Mouse (Mus musculus) E14TG2a.4 (cell line): ENCODE data around the gene Serac1.

Source experiments
- CTCF ChIP-seq: conservative IDR thresholded peaks from 2 replicates; pipeline ENCODE4 v1.5.1; 2014; ENCODE audit warnings: low read length
- NANOG ChIP-seq: IDR thresholded peaks from 2 replicates; pipeline ENCODE4 v1.6.1; 2014; ENCODE audit warnings: borderline replicate concordance, low read length, mixed read lengths
- POU5F1 ChIP-seq: IDR thresholded peaks from 2 replicates; pipeline ENCODE4 v1.6.1; 2014; ENCODE audit warnings: low read length, borderline replicate concordance

DNA sequence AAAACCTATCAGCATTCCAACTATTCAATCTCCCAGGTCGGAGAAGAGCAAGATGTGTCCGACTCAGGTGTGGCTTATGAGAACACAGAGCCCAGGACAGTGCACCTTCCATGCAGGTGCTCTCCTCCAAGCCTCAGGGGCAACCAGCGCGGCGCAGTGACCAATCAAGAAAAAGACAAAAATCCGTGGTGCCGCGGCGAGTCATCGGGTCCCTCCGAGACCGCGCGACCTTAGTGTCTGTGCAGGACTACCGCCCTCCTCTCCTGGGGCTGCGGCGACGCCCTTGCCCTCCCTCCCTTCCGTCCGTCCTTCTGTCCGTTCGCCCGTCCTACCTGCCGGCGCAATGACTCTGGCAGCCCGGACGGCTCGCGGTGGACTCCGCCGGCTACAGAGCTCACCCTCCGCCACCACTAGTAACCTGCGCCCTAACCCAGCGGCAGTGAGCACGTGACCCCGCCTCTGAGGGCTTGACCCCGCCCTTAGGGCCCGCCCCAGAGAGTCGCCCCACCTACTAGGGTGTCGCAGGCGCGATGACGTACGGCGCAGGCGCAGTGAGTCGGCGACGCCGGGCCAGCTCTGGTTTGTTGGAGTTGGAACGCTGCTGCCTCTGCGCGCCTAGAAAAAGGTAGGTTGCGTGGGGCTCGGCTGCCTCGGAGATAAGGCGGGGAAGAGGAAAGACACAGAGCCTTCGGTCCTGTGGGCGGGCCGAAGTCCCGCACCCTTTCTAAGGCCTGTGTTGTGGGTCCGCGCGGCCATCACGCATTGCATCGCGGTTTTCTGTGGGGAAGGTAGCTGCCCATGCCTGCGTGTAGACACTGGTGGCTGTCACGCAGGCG lies at the start of gene Serac1, which contains the start of gene Gtf2h5:
- TF ChIP-seq CTCF (no peak), POU5F1 (no peak), NANOG (no peak)
